Mouse (Mus musculus) lung, postnatal 0 days (tissue): ENCODE data around the gene Calcoco2.

Source experiments
- CTCF ChIP-seq: IDR thresholded peaks from 2 replicates; pipeline ENCODE4 v1.5.1; 2016; ENCODE audit warnings: antibody characterized with exemption, mild to moderate bottlenecking
- EP300 ChIP-seq: IDR thresholded peaks from 2 replicates; pipeline ENCODE4 v1.6.1; 2016; ENCODE audit warnings: antibody characterized with exemption, mild to moderate bottlenecking, control low read depth

DNA sequence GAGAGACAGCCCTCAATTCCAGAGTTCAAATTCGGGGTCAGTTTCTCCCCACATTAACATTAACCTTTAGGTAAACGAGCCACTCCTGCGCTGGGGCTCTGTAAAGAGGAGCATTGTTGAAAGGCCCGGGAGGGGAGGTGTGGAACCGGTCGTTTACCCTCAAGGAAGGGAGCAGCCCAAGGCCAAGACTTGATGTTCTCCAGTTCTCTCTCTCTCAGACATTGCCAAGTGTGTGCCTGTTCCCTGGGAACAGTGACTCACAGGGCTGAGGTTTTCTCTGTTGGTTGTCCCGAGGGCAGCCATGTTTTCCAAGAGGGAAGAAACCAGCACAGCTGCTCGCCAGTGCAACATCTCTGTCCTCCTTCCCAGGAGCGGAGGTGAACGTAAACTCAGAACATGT lies 18.8 kb upstream of the Calcoco2 start:
- TF ChIP-seq CTCF, result no peak
- no peak for TF ChIP-seq EP300
